Mouse (Mus musculus): ENCODE data around the gene Hpca. TPM values are rescaled to one million over a fixed set of nuclear protein-coding genes. Genes with fewer than 3 reads are reported as not detected.

Gene Hpca
- polyA plus RNA-seq, 1 experiment from 2014 or later: 0.47 TPM

- H3K4me3 ChIP-seq (ENCODE audit: control insufficient read depth in 1 of 2, insufficient read depth in 1 of 2, low read depth in 1 of 2, low read length in 2 of 2): no peak overlapping the region
- peaks cover 49% of the 10 kb centered on the region for H3K36me3 ChIP-seq (ENCODE audit: control insufficient read depth, insufficient read depth, low read length)
- 60% methylated on average over 13 of the region's 13 CpGs for WGBS
- H3K4me2 ChIP-seq (ENCODE audit: low read length): no peak overlapping the region
- ATAC-seq (ENCODE audit: insufficient number of reproducible peaks, insufficient read depth, low FRiP score, low read depth): no peak
- H3K27me3 ChIP-seq (ENCODE audit: control insufficient read depth, insufficient read depth, low read length): no peaks in the 10 kb centered on the region
- peaks cover 8 to 34% of the 10 kb centered on the region in 2 experiments for H3K4me1 ChIP-seq (ENCODE audit: control insufficient read depth in 2 of 2, insufficient read depth in 2 of 2, low read length in 2 of 2)
- H3K27ac ChIP-seq (replicated peaks in 1 of 2; ENCODE audit: control insufficient read depth in 1 of 2, insufficient read depth in 1 of 2, low read depth in 2 of 2, low read length in 2 of 2): peak overlapping the region in 1 of 2 experiments; percentile 5; a peak in 1 of 4 replicates
- no peak overlapping the region for H3K9ac ChIP-seq (ENCODE audit: low read length)
- H3K9me3 ChIP-seq (ENCODE audit: control insufficient read depth, low read length): no peaks in the 10 kb centered on the region
Measured at GRCm38 (mm10) chr4:129147552-129148103, 25.8 kb upstream of the Hpca start.

DNA sequence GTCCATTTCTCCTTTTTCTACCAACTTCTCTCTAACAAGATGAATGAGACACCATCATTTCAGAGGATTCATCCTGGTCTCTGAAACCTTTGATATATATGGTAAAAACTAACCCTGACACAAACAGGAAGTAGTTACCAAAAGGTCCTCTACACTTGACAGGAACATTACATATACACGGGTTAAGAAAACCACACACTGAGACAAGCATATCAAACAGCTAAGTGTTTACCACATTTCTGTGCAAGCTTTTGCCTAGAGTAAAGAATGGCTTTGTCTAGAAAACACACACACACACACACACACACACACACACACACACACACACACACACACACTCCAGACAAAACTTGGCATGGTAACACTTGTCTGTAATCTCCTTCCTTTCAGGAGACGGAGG, 24.6 kb upstream of the Hpca start:
- ATAC-seq (ENCODE audit: insufficient number of reproducible peaks, insufficient read depth, low FRiP score, low read depth): no peak
- no peaks in the 10 kb centered on the region for H3K27me3 ChIP-seq (ENCODE audit: control insufficient read depth, insufficient read depth, low read length)
- no peak overlapping the region for H3K4me3 ChIP-seq (ENCODE audit: control insufficient read depth in 1 of 2, insufficient read depth in 1 of 2, low read depth in 1 of 2, low read length in 2 of 2)
- H3K9ac ChIP-seq (ENCODE audit: low read length): no peak overlapping the region
- no peak overlapping the region for H3K27ac ChIP-seq (replicated peaks in 1 of 2; ENCODE audit: control insufficient read depth in 1 of 2, insufficient read depth in 1 of 2, low read depth in 2 of 2, low read length in 2 of 2)
- H3K4me2 ChIP-seq (ENCODE audit: low read length): no peak overlapping the region
- no peaks in the 10 kb centered on the region for H3K9me3 ChIP-seq (ENCODE audit: control insufficient read depth, low read length)
- H3K36me3 ChIP-seq (ENCODE audit: control insufficient read depth, insufficient read depth, low read length): peaks cover 40% of the 10 kb centered on the region
- H3K4me1 ChIP-seq (ENCODE audit: control insufficient read depth in 2 of 2, insufficient read depth in 2 of 2, low read length in 2 of 2): peaks cover 21 to 45% of the 10 kb centered on the region in 2 experiments
- WGBS: 33% methylated on average over 2 of the region's 2 CpGs

GRCm38 (mm10) chr4:129145943-129146342, 24.1 kb upstream of the Hpca start:
- Histone ChIP-seq H3K9ac (ENCODE audit: low read length) (no peak overlapping the region), H3K4me2 (ENCODE audit: low read length) (no peak overlapping the region), H3K27ac (replicated peaks in 1 of 2; ENCODE audit: control insufficient read depth in 1 of 2, insufficient read depth in 1 of 2, low read depth in 2 of 2, low read length in 2 of 2) (no peak overlapping the region), H3K4me3 (ENCODE audit: control insufficient read depth in 1 of 2, insufficient read depth in 1 of 2, low read depth in 1 of 2, low read length in 2 of 2) (no peak overlapping the region), H3K9me3 (ENCODE audit: control insufficient read depth, low read length) (no peaks in the 10 kb centered on the region), H3K27me3 (ENCODE audit: control insufficient read depth, insufficient read depth, low read length) (no peaks in the 10 kb centered on the region), H3K36me3 (ENCODE audit: control insufficient read depth, insufficient read depth, low read length) (peaks cover 36% of the 10 kb centered on the region), H3K4me1 (ENCODE audit: control insufficient read depth in 2 of 2, insufficient read depth in 2 of 2, low read length in 2 of 2) (peaks cover 23 to 49% of the 10 kb centered on the region in 2 experiments)
- 65% methylated on average over 4 of the region's 4 CpGs for WGBS
- no peak for ATAC-seq (ENCODE audit: insufficient number of reproducible peaks, insufficient read depth, low FRiP score, low read depth)

DNA sequence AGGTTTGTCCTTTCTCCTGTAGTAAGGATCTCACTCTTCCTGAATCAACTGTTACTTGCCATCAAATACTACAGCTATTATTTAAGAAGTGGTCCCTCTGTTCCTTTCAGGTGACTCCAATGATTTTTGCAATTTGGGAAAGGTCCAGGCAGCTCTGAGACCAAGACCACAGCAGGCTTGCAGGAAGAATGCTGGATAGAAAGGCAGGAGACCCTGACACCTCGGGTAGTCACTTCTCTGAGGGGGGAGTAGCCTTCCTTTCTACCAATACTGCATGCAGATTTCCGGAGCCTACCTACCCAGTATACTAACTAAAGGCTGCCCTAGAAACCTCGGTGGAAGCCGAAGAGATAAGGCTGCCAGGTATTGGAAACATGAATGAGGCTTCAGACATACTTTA, 23.6 kb upstream of the Hpca start:
- WGBS: 62% methylated on average over 4 of the region's 4 CpGs
- Histone ChIP-seq H3K9me3 (ENCODE audit: control insufficient read depth, low read length) (no peaks in the 10 kb centered on the region), H3K4me3 (ENCODE audit: control insufficient read depth in 1 of 2, insufficient read depth in 1 of 2, low read depth in 1 of 2, low read length in 2 of 2) (no peak overlapping the region), H3K27ac (replicated peaks in 1 of 2; ENCODE audit: control insufficient read depth in 1 of 2, insufficient read depth in 1 of 2, low read depth in 2 of 2, low read length in 2 of 2) (no peak overlapping the region; a peak in 1 of 4 replicates), H3K36me3 (ENCODE audit: control insufficient read depth, insufficient read depth, low read length) (peaks cover 31% of the 10 kb centered on the region), H3K27me3 (ENCODE audit: control insufficient read depth, insufficient read depth, low read length) (no peaks in the 10 kb centered on the region), H3K4me2 (ENCODE audit: low read length) (no peak overlapping the region), H3K4me1 (ENCODE audit: control insufficient read depth in 2 of 2, insufficient read depth in 2 of 2, low read length in 2 of 2) (peaks cover 25 to 52% of the 10 kb centered on the region in 2 experiments), H3K9ac (ENCODE audit: low read length) (no peak overlapping the region; the same call in 1 of the 2 replicates)
- no peak for ATAC-seq (ENCODE audit: insufficient number of reproducible peaks, insufficient read depth, low FRiP score, low read depth)

GRCm38 (mm10) chr4:129144401-129145367, 22.8 kb upstream of the Hpca start:
- H3K36me3 ChIP-seq (ENCODE audit: control insufficient read depth, insufficient read depth, low read length): peaks cover 23% of the 10 kb centered on the region
- no peaks in the 10 kb centered on the region for H3K9me3 ChIP-seq (ENCODE audit: control insufficient read depth, low read length)
- peak overlapping the region; percentile 4 to 25; a peak in 2 of 4 replicates for H3K27ac ChIP-seq (replicated peaks in 1 of 2; ENCODE audit: control insufficient read depth in 1 of 2, insufficient read depth in 1 of 2, low read depth in 2 of 2, low read length in 2 of 2)
- H3K27me3 ChIP-seq (ENCODE audit: control insufficient read depth, insufficient read depth, low read length): no peaks in the 10 kb centered on the region
- no peak overlapping the region; the same call in 1 of the 2 replicates for H3K9ac ChIP-seq (ENCODE audit: low read length)
- no peak overlapping the region for H3K4me2 ChIP-seq (ENCODE audit: low read length)
- H3K4me3 ChIP-seq (ENCODE audit: control insufficient read depth in 1 of 2, insufficient read depth in 1 of 2, low read depth in 1 of 2, low read length in 2 of 2): no peak overlapping the region
- no peak for ATAC-seq (ENCODE audit: insufficient number of reproducible peaks, insufficient read depth, low FRiP score, low read depth)
- peaks cover 25 to 52% of the 10 kb centered on the region in 2 experiments for H3K4me1 ChIP-seq (ENCODE audit: control insufficient read depth in 2 of 2, insufficient read depth in 2 of 2, low read length in 2 of 2)
- WGBS: 52% methylated on average over 16 of the region's 16 CpGs

GRCm38 (mm10) chr4:129143509-129143908, 21.7 kb upstream of the Hpca start:
- H3K4me3 ChIP-seq (ENCODE audit: control insufficient read depth in 1 of 2, insufficient read depth in 1 of 2, low read depth in 1 of 2, low read length in 2 of 2): no peak overlapping the region
- H3K4me2 ChIP-seq (ENCODE audit: low read length): no peak overlapping the region
- H3K36me3 ChIP-seq (ENCODE audit: control insufficient read depth, insufficient read depth, low read length): peaks cover 12% of the 10 kb centered on the region; the same call in 1 of the 2 replicates
- no peaks in the 10 kb centered on the region for H3K27me3 ChIP-seq (ENCODE audit: control insufficient read depth, insufficient read depth, low read length)
- no peaks in the 10 kb centered on the region for H3K9me3 ChIP-seq (ENCODE audit: control insufficient read depth, low read length)
- peaks cover 25 to 51% of the 10 kb centered on the region in 2 experiments for H3K4me1 ChIP-seq (ENCODE audit: control insufficient read depth in 2 of 2, insufficient read depth in 2 of 2, low read length in 2 of 2)
- ATAC-seq (ENCODE audit: insufficient number of reproducible peaks, insufficient read depth, low FRiP score, low read depth): no peak
- 74% methylated on average over 5 of the region's 5 CpGs for WGBS
- H3K9ac ChIP-seq (ENCODE audit: low read length): no peak overlapping the region
- no peak overlapping the region for H3K27ac ChIP-seq (replicated peaks in 1 of 2; ENCODE audit: control insufficient read depth in 1 of 2, insufficient read depth in 1 of 2, low read depth in 2 of 2, low read length in 2 of 2)

DNA sequence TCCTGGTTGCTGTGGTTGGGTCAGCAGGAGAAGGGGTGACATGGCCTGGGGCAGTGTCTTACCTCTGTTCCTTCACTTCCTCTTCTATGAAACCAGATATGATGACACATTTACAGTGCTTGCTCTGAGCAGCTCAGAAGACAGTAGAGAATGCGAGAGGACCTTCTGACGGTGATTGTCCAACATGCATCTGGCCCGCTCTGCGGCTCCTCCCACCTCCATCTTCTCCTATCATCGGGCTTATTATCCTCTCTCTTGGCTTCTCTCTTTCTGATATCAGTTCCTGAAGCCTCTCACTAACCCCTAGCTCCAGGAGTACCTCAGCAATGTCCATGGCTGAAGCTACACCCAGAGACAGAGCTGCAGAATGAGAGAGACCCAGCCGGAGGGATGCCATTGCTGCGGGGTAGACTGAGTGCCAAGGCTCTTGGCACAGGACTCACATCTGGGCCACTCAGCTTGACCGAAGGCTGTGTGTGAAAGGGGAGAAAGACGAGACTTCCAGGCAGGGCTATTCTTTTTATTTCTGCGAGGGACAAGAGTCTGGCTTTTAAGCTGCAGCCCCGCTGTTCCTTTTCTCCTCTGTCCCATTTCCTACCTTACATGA, 20.7 kb upstream of the Hpca start:
- peaks cover 31 to 53% of the 10 kb centered on the region in 2 experiments for H3K4me1 ChIP-seq (ENCODE audit: control insufficient read depth in 2 of 2, insufficient read depth in 2 of 2, low read length in 2 of 2)

More for the DNA sequence above, 20.7 kb upstream of the Hpca start:
- peak overlapping the region; percentile 26; the same call in 1 of the 2 replicates for H3K4me2 ChIP-seq (ENCODE audit: low read length)
- H3K27me3 ChIP-seq (ENCODE audit: control insufficient read depth, insufficient read depth, low read length): peaks cover 8% of the 10 kb centered on the region
- no peak for ATAC-seq (ENCODE audit: insufficient number of reproducible peaks, insufficient read depth, low FRiP score, low read depth)
- H3K27ac ChIP-seq (replicated peaks in 1 of 2; ENCODE audit: control insufficient read depth in 1 of 2, insufficient read depth in 1 of 2, low read depth in 2 of 2, low read length in 2 of 2): peak overlapping the region in 1 of 2 experiments; percentile 82; a peak in 2 of 4 replicates
- no peak overlapping the region for H3K4me3 ChIP-seq (ENCODE audit: control insufficient read depth in 1 of 2, insufficient read depth in 1 of 2, low read depth in 1 of 2, low read length in 2 of 2)
- H3K36me3 ChIP-seq (ENCODE audit: control insufficient read depth, insufficient read depth, low read length): 0 out of 2 replicates have a peak, but pooled peaks cover 11% of the 10 kb centered on the region
- 82% methylated on average over 11 of the region's 11 CpGs for WGBS
- H3K9ac ChIP-seq (ENCODE audit: low read length): no peak overlapping the region
- no peaks in the 10 kb centered on the region for H3K9me3 ChIP-seq (ENCODE audit: control insufficient read depth, low read length)

All from heart, embryonic 14.5 days (tissue).